Mouse (Mus musculus) CH12F3 (cell line): ENCODE results near the gene Gdf15.

ENCODE experiments used
- in situ Hi-C: fragments of 300-500 bp; cut with MboI; formaldehyde crosslinking; loops from 2 replicates; pipeline ENCODE4 v1.14.3; 2020; ENCODE audit warnings: low sequenced_read_pairs

Gene Gdf15

DNA sequence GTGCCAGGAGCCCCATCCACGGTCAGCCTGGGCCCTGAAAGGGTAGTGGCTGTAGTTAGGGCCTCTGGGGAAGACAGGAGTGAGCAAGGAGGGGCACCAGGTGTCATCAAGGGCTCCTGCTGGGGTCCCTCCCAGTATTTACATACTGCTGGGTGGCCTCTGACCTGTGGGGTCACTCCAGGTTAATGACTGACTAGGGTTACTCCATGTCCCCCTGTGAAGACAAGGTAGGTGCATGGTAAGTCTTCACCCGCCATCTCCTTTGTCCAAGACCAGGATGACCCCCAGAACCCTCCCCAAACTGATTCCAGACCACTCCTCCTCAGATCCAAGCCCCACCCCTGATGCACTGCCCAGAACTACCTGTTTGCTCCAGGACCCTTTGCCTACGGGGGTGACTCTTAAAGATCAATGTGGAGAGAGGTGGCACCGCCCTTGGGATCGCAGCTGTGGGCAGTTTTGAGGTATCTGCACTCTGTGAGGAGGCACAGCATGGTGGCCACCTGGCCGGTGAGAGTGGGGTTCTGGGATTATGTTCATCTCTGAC is at the start of gene Gdf15:
Gene Gdf15, minus strand, starts transcription at position 111 of the 547 bp plus-strand sequence.
- in situ Hi-C loops, result no loop called here

DNA sequence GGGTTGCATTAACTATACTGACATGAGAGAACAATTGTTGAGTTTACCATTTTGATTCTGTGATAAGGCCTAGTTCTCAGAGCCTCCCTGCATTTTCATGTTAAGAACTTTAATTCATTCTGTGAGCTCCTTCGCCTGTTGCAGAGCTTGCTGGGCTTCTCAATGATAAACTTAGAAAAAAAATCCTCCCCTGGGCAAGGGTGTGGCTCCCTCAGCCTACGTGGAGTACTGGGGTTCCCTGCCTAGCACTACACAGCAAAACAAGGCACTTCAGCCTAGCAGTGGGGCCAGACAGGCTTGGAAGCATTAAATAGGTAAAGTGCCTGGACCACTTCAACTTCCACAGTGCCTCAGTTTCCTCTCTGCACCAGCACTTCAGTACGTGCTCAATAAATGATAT is 49.2 kb upstream of the Gdf15 start:
- in situ Hi-C loops, result no loop called here

DNA sequence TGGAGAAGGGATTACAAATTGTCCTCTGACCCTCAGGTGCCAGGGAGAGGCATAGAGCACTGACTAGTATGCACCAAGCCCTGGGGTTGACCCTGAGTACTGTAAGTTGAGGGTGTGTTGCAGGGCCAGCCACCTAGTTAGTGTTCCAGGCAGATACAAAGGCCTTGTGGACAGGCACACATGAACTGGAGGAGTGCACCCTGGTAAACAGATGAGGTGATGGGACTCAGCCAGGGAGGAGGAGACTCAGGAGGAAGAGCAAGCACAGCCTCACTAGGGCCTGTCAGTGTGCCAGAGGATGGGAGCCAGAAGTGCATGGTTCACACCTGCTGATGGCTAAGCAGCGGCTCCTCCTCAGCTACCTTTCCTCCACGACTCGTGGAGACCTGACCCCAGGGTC is 47.8 kb upstream of the Gdf15 start:
- in situ Hi-C loops, result no loop called here

DNA sequence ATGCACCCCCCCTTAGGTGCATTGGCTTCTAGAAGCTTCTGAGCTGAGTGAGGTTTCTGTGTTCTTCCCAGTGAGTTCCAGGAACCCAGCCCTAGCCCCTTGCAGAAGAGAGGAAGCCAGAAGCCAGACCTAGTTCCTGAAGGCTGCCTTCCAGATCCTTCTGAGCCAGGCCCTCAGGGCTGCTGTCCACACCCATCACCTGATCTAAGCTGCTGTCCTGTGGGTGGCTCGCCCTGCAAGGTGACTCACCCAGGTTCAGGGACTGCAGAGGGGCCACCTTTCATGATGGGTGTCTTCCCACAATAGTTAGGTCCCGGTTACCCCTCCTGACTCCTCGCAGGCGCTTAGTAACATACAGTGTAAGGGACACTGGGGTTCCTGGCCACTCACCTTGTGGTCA is 47.1 kb upstream of the Gdf15 start:
- in situ Hi-C loops, result no loop called here

DNA sequence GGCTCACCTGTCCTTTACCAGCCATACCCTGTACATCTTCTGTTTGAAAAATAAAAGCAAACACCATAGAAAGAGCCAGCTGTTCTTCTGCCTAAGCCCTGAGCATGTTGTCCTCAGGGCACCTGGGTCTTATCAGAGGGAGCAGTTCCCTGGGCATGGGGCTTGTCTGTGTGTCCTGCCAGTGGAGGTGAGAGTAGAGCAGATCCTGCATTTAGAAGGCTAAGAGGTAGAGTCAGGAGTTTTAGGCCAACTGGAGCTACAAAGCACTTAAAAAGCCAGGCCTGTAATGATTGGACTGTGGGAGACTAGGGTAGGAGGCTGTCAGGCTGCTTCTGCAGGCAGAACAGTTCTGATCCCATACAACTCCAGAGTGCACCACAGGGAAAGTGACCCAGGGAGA is 46.4 kb upstream of the Gdf15 start:
- in situ Hi-C loops, result no loop called here

DNA sequence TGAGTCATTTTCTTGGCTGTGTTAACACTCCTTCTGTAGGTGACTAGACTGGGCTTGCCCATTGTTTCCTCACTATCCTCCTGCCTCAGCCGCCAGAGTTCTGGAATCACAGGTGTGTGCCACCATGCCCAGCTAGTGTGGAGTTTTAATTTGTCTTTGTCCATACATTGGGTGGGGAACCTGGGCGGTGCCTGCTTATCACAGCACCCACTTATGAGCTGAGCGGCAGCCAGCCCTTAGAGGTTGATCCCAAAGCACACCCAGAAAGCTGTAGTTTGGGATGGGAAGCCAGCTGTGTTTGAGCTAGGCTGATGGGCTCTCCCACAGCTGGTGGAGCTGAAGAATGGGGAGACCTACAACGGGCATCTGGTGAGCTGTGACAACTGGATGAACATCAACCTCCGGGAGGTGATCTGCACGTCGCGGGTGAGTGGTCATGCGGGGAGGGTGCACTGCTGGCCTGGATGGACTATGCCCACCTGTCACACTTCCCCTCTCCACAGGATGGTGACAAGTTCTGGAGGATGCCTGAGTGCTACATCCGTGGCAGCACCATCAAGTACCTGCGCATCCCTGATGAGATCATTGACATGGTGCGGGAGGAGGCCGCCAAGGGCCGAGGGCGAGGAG is 45.3 kb upstream of the Gdf15 start:
- in situ Hi-C loops, result no loop called here

DNA sequence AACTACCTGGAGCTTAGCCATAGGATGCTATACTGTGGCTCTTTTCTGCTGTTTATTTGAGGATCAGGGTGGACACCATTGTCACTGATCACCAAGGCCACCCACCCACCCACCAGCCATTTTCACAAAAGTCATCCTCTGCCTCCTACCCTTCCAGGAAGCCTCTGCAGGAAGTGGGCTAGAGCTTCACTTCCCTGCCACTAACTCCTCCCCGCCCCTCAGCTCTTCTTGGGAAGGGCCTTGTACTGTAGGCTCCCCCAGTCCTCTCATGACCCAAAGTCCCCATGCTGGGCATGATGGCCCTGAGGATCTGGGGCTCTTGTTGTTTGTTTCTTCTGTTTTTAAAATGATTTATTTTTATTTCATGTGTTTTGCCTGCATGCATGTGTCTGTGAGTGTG is 43.1 kb upstream of the Gdf15 start:
- in situ Hi-C loops, result no loop called here

DNA sequence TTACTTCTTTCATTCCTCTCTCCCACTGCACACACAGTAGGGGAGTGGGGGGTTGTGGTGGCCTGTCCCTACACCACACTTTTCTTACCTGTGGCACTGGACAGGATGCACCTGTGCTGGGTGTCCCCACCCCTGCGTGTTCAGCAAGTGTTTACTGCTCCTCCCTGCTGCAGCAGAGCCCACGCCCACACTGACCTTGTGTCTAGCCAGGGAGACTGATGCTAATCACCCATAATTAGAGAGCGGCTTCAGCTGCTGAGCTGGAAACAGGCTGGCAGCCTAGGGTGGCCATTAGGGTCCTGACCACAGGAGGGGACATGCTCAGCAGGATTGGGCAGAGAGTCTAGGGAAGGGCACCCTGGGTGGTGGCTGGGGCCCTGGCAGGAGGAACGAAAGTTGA is 42.5 kb upstream of the Gdf15 start:
- in situ Hi-C loops, result no loop called here

DNA sequence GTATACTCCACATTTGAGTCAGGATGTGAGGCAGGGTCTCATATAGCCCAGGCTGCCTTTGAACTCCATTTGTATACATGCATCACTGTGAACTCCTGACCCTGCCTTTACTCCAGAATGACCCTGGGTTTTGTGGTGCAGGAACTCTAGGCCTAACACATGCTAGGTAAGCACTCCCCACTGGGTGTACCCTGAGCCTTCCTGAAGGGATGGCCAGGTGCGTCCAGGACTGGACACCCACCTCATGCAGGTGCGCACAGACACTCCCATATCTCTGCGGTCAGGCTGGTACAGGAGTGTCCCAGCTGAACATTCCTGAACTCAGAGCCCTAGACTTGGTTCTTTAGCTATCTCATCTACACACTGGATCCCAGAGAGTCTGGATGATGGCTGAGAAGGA is 41.9 kb upstream of the Gdf15 start:
- in situ Hi-C loops, result no loop called here

DNA sequence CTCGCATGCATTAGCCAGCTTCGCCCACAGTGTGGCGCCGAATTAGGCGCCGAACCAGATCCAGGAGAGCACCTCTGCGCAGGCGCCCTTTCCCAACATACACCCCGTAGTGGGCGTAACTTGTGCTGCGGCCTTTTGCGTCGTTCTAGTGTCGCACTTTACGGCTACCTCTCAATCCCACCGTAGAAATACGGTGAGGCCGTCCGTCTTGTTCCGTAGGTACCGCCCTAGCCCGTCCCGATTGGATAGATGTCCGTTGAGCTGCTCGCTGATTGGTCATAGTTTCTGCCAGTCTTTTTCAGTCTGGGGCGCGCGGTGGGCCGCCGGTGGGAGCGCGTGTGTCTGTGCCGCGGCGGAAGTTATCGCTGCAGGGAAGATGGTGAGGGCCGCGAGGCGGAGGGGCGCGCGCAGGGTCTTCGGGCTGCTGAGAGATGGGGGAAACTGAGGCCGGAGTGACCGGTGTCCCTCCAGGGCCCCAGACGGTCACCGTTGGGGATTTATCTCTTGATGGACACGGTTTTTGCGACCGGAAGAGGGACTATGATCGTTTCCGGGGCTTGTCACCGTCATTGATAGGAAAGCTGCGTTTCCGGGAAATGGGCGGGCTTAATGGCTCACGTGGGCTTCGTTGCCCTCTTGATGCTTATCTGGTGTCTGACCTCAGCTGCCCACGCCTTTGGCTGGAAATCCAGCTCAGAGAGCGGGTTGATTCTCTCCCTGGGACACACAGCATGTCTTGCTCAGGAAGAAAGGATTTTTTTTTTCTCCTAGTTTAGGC is 41.0 kb upstream of the Gdf15 start, which contains the start of gene Lsm4:
Gene Lsm4, plus strand, starts transcription at position 170 of the 778 bp plus-strand sequence.
- in situ Hi-C loops, result no loop called here

DNA sequence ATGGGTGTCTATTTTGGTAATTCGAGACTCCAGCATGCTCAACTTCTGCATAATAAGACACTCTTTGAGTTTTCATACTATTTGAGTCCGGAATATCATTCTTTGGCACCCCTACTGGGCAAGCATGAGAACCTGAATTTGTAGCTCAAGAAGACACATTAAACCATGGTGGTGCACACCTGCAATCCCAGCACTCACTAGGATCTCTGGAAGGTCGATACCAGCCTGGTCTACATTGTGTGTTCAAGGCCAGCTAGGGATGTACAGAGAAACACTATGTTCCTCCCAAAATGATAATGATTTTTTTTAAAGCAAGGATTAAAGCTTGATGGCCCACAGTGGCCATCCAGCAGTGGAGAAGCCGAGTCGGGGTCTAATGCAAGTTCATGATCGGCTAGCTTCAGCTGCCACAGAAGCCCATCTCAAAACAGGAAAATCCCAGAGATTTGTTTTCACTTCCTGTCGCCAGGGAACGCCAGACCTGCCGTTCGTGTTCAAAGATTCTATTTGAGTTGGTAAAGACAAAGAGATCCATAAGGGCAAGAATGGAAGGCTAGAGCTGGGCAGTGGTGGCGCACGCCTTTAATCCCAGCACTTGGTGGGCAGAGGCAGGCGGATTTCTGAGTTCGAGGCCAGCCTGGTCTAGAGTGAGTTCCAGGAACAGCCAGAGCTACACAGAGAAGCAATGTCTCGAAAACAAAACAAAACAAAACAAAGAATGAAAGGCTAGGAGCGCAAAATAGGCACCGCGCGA is 40.2 kb upstream of the Gdf15 start:
- in situ Hi-C loops, result no loop called here

DNA sequence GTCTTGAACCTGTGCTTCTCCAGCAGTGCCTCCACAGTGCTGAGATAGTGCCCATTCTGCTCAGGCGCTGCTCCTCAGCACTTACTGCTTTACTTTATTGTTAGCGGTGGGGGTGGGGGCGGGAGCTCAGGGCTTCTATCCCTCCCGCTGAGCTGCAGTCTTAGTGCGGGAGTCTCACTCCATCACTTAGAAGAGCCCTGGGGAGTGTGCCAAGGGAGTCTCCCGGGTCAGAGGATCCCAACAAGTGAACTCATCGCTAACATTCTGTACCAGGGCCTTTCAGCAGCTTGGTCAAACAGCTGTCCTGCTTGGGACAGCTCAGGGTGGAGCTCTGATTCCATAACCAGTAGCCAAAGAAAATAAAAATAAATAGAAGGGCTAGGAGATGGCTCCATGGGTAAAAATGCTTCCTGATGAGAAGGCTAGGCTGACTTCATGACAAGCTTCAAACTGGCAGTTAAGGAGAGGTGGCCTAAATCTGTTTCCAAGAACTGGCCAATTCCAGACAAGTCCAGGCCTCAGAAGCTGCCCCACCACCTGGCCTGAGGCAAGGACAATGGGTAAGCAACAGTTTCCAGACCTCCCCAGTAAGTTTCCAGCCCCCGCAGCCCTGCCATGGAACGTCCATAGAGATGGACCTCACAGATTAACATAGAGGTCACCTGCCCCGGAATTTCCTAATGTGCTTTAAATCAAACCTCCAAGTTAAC is 39.5 kb upstream of the Gdf15 start:
- in situ Hi-C loops, result no loop called here

DNA sequence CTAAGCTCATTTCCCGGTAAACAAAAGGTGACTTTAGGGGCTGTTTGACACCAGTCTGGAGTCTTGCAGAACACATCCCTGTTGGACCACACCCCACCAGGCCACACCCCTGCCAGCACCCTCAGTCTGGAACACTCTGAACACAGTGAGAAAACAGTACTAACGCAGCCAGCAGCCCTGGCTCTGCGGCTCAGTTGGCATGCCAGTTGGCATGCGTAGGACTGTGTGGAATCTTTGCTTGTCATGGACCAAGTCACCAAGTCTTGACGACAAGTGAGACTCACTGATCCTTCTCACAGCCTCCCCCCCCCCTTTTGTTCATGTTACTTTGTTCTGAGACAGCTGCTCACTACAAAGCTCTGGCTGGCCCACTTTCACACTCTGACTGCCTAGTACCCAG is 34.8 kb upstream of the Gdf15 start:
- in situ Hi-C loops, result no loop called here

DNA sequence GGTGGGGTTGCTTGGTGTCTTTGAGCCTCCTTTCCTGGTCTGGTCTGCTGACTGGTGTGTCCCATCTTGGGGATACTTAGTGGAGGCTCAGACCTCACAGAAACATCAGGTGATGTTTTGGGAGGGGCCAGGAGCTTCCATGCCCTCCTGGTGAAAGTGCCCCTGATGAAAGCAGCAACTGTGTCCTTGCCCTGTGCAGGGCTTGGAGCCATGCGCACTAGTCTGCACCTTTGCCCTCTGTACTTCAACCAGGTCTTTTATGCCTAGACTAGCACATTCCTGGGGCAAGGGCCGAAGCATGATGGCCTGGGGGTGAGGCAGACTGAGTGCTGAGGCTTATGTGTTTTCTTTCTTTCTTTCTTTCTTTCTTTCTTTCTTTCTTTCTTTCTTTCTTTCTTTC is 33.3 kb upstream of the Gdf15 start:
- in situ Hi-C loops, result no loop called here

DNA sequence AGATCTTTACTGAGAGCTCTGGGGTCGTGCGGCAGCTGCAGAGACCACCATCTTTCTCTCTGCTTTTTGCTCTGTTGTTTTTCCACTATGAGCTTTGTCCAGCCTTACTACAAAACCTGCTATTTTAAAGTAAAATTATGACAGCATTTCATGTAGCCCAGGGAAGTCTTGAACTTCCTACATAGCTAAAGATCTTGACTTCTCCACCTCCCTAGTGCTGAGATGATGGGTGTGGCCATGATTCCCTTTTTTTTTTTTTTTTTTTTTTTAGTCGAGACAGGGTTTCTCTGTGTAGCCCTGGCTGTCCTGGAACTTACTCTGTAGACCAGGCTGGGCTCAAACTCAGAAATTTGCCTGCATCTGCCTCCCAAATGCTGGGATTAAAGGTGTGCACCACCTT is 32.4 kb upstream of the Gdf15 start:
- in situ Hi-C loops, result no loop called here

DNA sequence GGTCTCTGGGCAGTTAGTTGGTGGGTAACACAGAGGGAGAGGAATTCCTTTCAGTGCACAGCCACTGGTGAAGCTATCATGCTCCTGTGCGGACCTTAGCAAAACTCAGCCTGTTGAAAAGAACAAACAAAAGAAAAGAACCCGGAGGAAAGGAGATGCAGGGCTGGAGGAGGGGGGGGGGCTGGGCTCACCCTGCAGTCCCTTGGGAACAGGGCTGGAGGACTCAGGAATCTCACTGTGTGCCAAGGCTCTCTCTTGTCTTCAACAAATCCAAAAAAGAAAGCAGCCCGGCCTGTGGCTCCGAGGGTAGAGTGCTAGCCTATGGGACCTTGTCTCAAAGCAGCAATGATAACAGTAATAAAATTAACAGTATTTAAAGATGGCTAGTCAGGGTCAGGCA is 31.4 kb upstream of the Gdf15 start:
- in situ Hi-C loops, result no loop called here

DNA sequence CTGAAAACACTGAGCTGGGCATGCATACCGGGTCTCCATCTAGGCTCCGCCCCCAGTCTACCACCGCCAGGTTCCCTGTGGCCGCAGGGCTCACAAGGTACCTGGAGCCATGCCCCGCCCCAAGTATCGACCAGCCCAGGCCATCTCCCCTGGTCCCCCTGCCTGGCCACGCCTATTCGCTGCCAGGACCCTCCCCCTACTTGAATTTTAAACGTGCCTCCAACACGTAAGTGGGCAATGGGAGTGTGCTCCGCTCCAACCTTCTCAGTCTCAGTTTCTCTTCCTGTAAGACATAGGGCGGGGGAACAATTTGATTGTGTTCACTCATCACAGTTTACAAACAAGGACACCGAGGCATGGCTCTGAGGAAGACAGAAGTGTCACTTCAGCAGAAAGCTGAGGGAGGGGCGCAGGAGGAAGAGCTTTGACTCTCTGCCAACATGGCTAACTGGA is 28.0 kb upstream of the Gdf15 start, which contains the start of gene Pgpep1:
Gene Pgpep1, minus strand, starts transcription at position 116 of the 453 bp plus-strand sequence.
- in situ Hi-C loops, result no loop called here

DNA sequence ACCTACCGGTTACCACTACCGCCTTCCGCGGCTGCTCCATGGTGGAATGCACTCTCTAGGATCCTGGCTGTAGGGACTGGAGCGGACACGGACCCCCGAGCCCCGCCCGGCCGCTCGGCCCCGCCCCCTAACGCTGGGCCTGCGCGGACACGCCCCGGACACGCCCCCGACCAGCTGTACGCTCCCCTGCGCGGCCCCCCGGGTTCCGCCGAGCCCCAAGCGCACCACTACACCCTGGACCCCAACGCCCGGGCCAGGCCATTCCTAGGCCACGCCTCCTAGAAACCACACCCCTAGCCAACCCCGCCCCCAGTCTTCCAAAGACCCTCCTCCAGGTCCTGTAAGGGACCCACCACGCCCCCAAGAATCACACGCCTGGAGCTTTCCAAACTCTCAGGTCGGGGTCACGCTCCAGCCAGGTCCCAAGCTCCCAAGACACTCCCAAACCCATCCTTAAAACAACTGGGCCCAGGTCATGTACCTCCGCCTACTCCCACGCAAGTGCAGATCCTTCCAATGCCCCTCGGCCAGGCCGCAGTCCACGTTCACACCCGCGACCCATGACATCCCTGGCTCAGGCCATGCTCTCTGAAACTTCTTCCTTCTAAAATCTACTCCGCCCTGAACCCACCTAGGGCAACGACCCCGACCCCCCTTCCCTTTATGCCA is 27.5 kb upstream of the Gdf15 start:
- in situ Hi-C loops, result no loop called here

DNA sequence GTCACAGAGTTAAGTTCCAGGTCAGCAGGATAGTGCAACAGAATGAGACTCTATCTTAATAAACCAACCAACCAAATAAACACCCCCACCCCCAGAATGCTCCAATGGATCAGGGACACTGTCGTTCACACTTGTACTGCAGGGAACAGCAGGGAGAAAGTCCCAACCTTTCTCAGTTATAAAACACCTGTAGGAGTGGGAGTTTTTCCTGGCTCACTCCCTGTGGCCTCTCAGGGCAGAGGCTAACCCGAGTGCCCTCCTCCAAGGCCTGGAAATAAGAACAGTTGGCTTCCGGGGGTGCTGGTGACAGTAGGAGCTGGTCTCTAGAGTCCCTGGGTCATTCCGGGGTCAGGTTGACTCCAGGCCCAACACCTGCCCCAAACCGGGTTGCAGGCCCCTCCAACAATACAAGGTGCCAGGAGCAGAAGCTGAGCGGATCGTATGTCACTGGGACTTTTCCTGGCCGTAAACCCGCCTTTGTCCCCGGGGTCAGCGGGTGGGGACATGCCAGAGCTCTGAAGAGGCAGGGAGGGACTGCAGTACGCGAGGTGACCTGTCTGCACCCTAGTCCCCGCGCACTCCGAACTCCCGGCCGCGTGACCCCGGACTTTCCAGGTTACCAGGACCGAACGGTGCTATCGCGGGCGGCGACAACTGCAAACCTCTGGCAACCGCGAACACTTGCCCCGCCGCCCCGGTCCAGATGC is 26.8 kb upstream of the Gdf15 start:
- in situ Hi-C loops, result no loop called here

DNA sequence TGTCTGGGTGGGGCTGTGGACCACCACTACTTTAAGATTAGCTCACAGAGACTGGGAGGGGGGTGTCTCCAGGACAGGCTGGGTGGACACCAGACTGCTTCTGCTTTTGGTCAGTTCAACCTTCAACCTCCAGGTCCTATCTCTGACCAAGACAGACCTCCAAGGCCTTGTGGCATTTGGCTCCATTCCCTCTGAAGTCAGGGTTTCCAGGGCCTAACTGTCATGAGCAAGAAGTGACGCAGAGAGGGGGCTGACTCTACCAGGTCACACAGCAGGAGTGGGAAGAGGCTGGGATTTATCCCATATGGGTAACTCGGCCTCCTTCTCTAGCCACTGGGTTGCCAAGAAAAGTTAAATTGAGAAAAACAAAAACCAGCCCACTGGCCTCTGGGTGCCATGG is 25.5 kb upstream of the Gdf15 start:
- in situ Hi-C loops, result no loop called here
